Mouse (Mus musculus): ENCODE measurements at regions not wholly inside any gene's neighbourhood (a gene's known extent, or its start where the extent isn't known, plus 50 kb on each side); places are given as distances from the start of the nearest gene placed in this dataset.

- TF ChIP-seq CTCF (IDR thresholded peaks at IDR 0.05), result no peak
- TF ChIP-seq EP300 (IDR thresholded peaks at IDR 0.05), result no peak
Observed at GRCm38 (mm10) chr5:126835440-126835839, 406.2 kb upstream of the Tmem132c start.
